Mouse (Mus musculus) left cerebral cortex, postnatal 36 days (tissue): Measurements from ENCODE around the gene Gpr137. TPM values are rescaled to one million over a fixed set of nuclear protein-coding genes. Genes with fewer than 3 reads are reported as not detected.
A peak's percentile ranks its signal among the peaks of the same experiment; 100 is the strongest.

ENCODE experiments used
- microRNA-seq: library from miRNA; unstranded; fragments of <30 nt; microRNA quantifications from one replicate; pipeline ENCODE4 v1.2.0, GENCODE M21; 2022
- total RNA-seq, 2 experiments: library from RNA; stranded (reverse); gene quantifications; 2 replicates each; pipeline ENCODE4 v1.2.3; 2021

The Gpr137 gene
- total RNA-seq, 2 experiments from 2014 or later, result 94.1 to 108 TPM

Small RNAs within 50 kb of the gene (microRNA-seq; reads per million reads assigned to microRNA genes)
- gene Mir6990, result 8.1 reads per million, percentile 26 among the genes with 10 or more reads in this experiment

Other genes starting within 250 kb of the Gpr137 start
- 10 to 100 TPM; 29.6 to 45.4 TPM for gene Rps6ka4, start 101.8 kb downstream of the Gpr137 start, total RNA-seq
- gene Ccdc88b, start 84.3 kb downstream of the Gpr137 start, total RNA-seq, result 1 to 10 TPM; 2.3 to 3.7 TPM
- gene Trmt112, start 32.8 kb downstream of the Gpr137 start, total RNA-seq, result 10 to 100 TPM; 39.8 to 48.2 TPM
- 100 to 1,000 TPM; 341 to 382 TPM for gene Prdx5, start 32.4 kb downstream of the Gpr137 start, total RNA-seq
- 10 to 100 TPM; 60.6 to 66.4 TPM for gene Esrra, start 20.7 kb downstream of the Gpr137 start, total RNA-seq
- 10 to 100 TPM; 23.8 to 30.8 TPM for gene Catsperz, start 17.1 kb downstream of the Gpr137 start, total RNA-seq
- 10 to 100 TPM; 34.9 to 37.0 TPM for gene Kcnk4, start 8.0 kb downstream of the Gpr137 start, total RNA-seq
- 10 to 100 TPM; 36.6 to 42.6 TPM for gene Bad, start 619 bp downstream of the Gpr137 start, total RNA-seq
- gene Ppp1r14b, start 32.5 kb upstream of the Gpr137 start, total RNA-seq, result 10 to 100 TPM; 51.5 to 55.6 TPM
- gene Plcb3, start 34.0 kb upstream of the Gpr137 start, total RNA-seq, result 10 to 100 TPM in 1 of 2 experiments, 1 to 10 TPM in 1; 9.7 to 12.5 TPM
- gene Fkbp2, start 38.0 kb upstream of the Gpr137 start, total RNA-seq, result 100 to 1,000 TPM; 102 to 103 TPM
- gene Vegfb, start 45.2 kb upstream of the Gpr137 start, total RNA-seq, result 100 to 1,000 TPM in 1 of 2 experiments, 10 to 100 TPM in 1; 88.0 to 104 TPM
- 10 to 100 TPM; 22.9 to 28.1 TPM for gene Dnajc4, start 50.1 kb upstream of the Gpr137 start, total RNA-seq
- 10 to 100 TPM; 12.5 to 16.8 TPM for gene Nudt22, start 53.6 kb upstream of the Gpr137 start, total RNA-seq
- gene Trpt1, start 53.7 kb upstream of the Gpr137 start, total RNA-seq, result 10 to 100 TPM; 20.4 to 24.7 TPM
- 1 to 10 TPM; 3.7 to 4.9 TPM for gene Fermt3, start 77.0 kb upstream of the Gpr137 start, total RNA-seq
- 100 to 1,000 TPM; 179 to 201 TPM for gene Stip1, start 97.5 kb upstream of the Gpr137 start, total RNA-seq
- 10 to 100 TPM; 14.1 to 17.6 TPM for gene Macrod1, start 114.3 kb upstream of the Gpr137 start, total RNA-seq
- gene Flrt1, start 163.2 kb upstream of the Gpr137 start, total RNA-seq, result 10 to 100 TPM; 36.2 to 41.7 TPM